Mouse (Mus musculus): ENCODE results near the gene Rhot2. TPM values are rescaled to one million over a fixed set of nuclear protein-coding genes. Genes with fewer than 3 reads are reported as not detected.

Rhot2 gene
- polyA plus RNA-seq, 1 experiment from 2014 or later: 17.8 TPM

Small RNA genes within 50 kb of the gene (microRNA-seq; reads per million reads assigned to microRNA genes)
- not detected for gene Mir3082

Other genes starting within 250 kb of the Rhot2 start
- gene Gng13, start 127.7 kb downstream of the Rhot2 start, polyA plus RNA-seq (2015; fragmentation: Nextera tagmentation; extraction: Ambion mirVana): 8.0 and 8.3 TPM in 2 replicates
- 5.8 and 10.1 TPM in 2 replicates for gene Chtf18, start 117.4 kb downstream of the Rhot2 start, polyA plus RNA-seq (2015; fragmentation: Nextera tagmentation; extraction: Ambion mirVana)
- gene Rpusd1, start 117.2 kb downstream of the Rhot2 start, polyA plus RNA-seq (2015; fragmentation: Nextera tagmentation; extraction: Ambion mirVana): 29.3 and 30.3 TPM in 2 replicates
- not detected in 2 replicates for gene Mslnl, start 108.8 kb downstream of the Rhot2 start, polyA plus RNA-seq (2015; fragmentation: Nextera tagmentation; extraction: Ambion mirVana)
- gene Msln, start 90.5 kb downstream of the Rhot2 start, polyA plus RNA-seq (2015; fragmentation: Nextera tagmentation; extraction: Ambion mirVana): 1.4 and 2.0 TPM in 2 replicates
- 26.6 and 30.6 TPM in 2 replicates for gene Narfl, start 71.1 kb downstream of the Rhot2 start, polyA plus RNA-seq (2015; fragmentation: Nextera tagmentation; extraction: Ambion mirVana)
- gene Haghl, start 59.2 kb downstream of the Rhot2 start, polyA plus RNA-seq (2015; fragmentation: Nextera tagmentation; extraction: Ambion mirVana): 137 and 153 TPM in 2 replicates
- gene Ccdc78, start 58.3 kb downstream of the Rhot2 start, polyA plus RNA-seq (2015; fragmentation: Nextera tagmentation; extraction: Ambion mirVana): 0.17 and 0.41 TPM in 2 replicates
- 94.0 and 94.1 TPM in 2 replicates for gene Fam173a, start 52.0 kb downstream of the Rhot2 start, polyA plus RNA-seq (2015; fragmentation: Nextera tagmentation; extraction: Ambion mirVana)
- gene AC134908.4, start 49.2 kb downstream of the Rhot2 start, polyA plus RNA-seq (2015; fragmentation: Nextera tagmentation; extraction: Ambion mirVana): 3.1 TPM in 1 of 2 replicates, not detected in the other
- 72.7 and 75.2 TPM in 2 replicates for gene Metrn, start 47.7 kb downstream of the Rhot2 start, polyA plus RNA-seq (2015; fragmentation: Nextera tagmentation; extraction: Ambion mirVana)
- gene Fbxl16, start 35.8 kb downstream of the Rhot2 start, polyA plus RNA-seq (2015; fragmentation: Nextera tagmentation; extraction: Ambion mirVana): 31.3 and 40.9 TPM in 2 replicates
- 26.5 and 29.9 TPM in 2 replicates for gene Wdr24, start 21.2 kb downstream of the Rhot2 start, polyA plus RNA-seq (2015; fragmentation: Nextera tagmentation; extraction: Ambion mirVana)
- 48.5 and 49.8 TPM in 2 replicates for gene Jmjd8, start 16.0 kb downstream of the Rhot2 start, polyA plus RNA-seq (2015; fragmentation: Nextera tagmentation; extraction: Ambion mirVana)
- 380 TPM in 2 replicates for gene Stub1, start 11.4 kb downstream of the Rhot2 start, polyA plus RNA-seq (2015; fragmentation: Nextera tagmentation; extraction: Ambion mirVana)
- 45.9 and 56.9 TPM in 2 replicates for gene Rhbdl1, start 7.6 kb downstream of the Rhot2 start, polyA plus RNA-seq (2015; fragmentation: Nextera tagmentation; extraction: Ambion mirVana)
- 11.6 and 14.6 TPM in 2 replicates for gene Gm20683, start 3.1 kb downstream of the Rhot2 start, polyA plus RNA-seq (2015; fragmentation: Nextera tagmentation; extraction: Ambion mirVana)
- gene Wdr90, start 16.6 kb upstream of the Rhot2 start, polyA plus RNA-seq (2015; fragmentation: Nextera tagmentation; extraction: Ambion mirVana): 15.5 and 18.1 TPM in 2 replicates
- 30.3 and 30.7 TPM in 2 replicates for gene Mcrip2, start 23.9 kb upstream of the Rhot2 start, polyA plus RNA-seq (2015; fragmentation: Nextera tagmentation; extraction: Ambion mirVana)
- gene Mettl26, start 30.2 kb upstream of the Rhot2 start, polyA plus RNA-seq (2015; fragmentation: Nextera tagmentation; extraction: Ambion mirVana): 64.9 and 65.4 TPM in 2 replicates
- gene Wfikkn1, start 36.0 kb upstream of the Rhot2 start, polyA plus RNA-seq (2015; fragmentation: Nextera tagmentation; extraction: Ambion mirVana): 0.47 and 0.52 TPM in 2 replicates
- gene Rab40c, start 74.9 kb upstream of the Rhot2 start, polyA plus RNA-seq (2015; fragmentation: Nextera tagmentation; extraction: Ambion mirVana): 46.2 and 50.5 TPM in 2 replicates
- 71.9 and 78.2 TPM in 2 replicates for gene Pigq, start 100.1 kb upstream of the Rhot2 start, polyA plus RNA-seq (2015; fragmentation: Nextera tagmentation; extraction: Ambion mirVana)
- gene Nhlrc4, start 100.1 kb upstream of the Rhot2 start, polyA plus RNA-seq (2015; fragmentation: Nextera tagmentation; extraction: Ambion mirVana): not detected in 2 replicates
- 0.24 TPM in 1 of 2 replicates, not detected in the other for gene A930017K11Rik, start 107.7 kb upstream of the Rhot2 start, polyA plus RNA-seq (2015; fragmentation: Nextera tagmentation; extraction: Ambion mirVana)
- 20.1 and 22.5 TPM in 2 replicates for gene Capn15, start 140.9 kb upstream of the Rhot2 start, polyA plus RNA-seq (2015; fragmentation: Nextera tagmentation; extraction: Ambion mirVana)
- 21.6 and 27.0 TPM in 2 replicates for gene Rab11fip3, start 224.7 kb upstream of the Rhot2 start, polyA plus RNA-seq (2015; fragmentation: Nextera tagmentation; extraction: Ambion mirVana)
- 42.8 and 42.9 TPM in 2 replicates for gene Decr2, start 245.5 kb upstream of the Rhot2 start, polyA plus RNA-seq (2015; fragmentation: Nextera tagmentation; extraction: Ambion mirVana)